In genomic region chr12:105199684-105200497, GRCm38 (mm10) we compare ENCODE assay signal across 31 mouse cellular contexts. TPM values are rescaled to one million over a fixed set of nuclear protein-coding genes. Genes with fewer than 3 reads are reported as not detected.
DNase-seq lines count a peak whose midpoint lies in the region; ATAC-seq and TF ChIP-seq lines count a peak whose summit lies in the region.
"Not testable (repeated sequence)": the region's sequence is repeated elsewhere in the genome, so short reads cannot be mapped to it uniquely, and the experiment has no call there.
"Had no signal": no experiment of that assay in that cellular context is flagged by ENCODE, and none has a peak within 500 bp of the region (broad histone marks: within the 10 kb centered on the region; RNA-seq: fewer than 3 reads in every experiment).

No protein-coding gene starts in this region.

- WGBS in forebrain, embryonic 10.5 days, result 24% methylated on average over 7 of the region's 7 CpGs
- 32% methylated on average over 7 of the region's 7 CpGs for WGBS in hindbrain, embryonic 12.5 days
- 20% methylated on average over 7 of the region's 7 CpGs for WGBS in midbrain, embryonic 11.5 days
- 7% methylated on average over 7 of the region's 7 CpGs for WGBS in midbrain, embryonic 14.5 days
- 8% methylated on average over 7 of the region's 7 CpGs for WGBS in midbrain, postnatal 0 days

- not testable (repeated sequence) for H3K9me3 ChIP-seq in forebrain, embryonic 10.5 days; hindbrain, embryonic 12.5 days (replicated peaks); midbrain, embryonic 11.5 days (ENCODE audit: control insufficient read depth, low read length); midbrain, embryonic 14.5 days (ENCODE audit: control insufficient read depth, low read length); midbrain, postnatal 0 days (ENCODE audit: low read length)

- not testable (repeated sequence) for H3K4me3 ChIP-seq in forebrain, embryonic 10.5 days; hindbrain, embryonic 12.5 days; midbrain, embryonic 11.5 days (ENCODE audit: low read depth, low read length); midbrain, embryonic 14.5 days (replicated peaks; ENCODE audit: low read depth, low read length); midbrain, postnatal 0 days (ENCODE audit: low read depth, low read length)

- H3K4me2 ChIP-seq in hindbrain, embryonic 12.5 days (replicated peaks); midbrain, embryonic 11.5 days; midbrain, embryonic 14.5 days (ENCODE audit: low read length); midbrain, postnatal 0 days (ENCODE audit: low read depth, low read length, poor library complexity, severe bottlenecking): not testable (repeated sequence)

- peak; percentile 30 for DNase-seq in R1 (ENCODE audit: low read depth, low spot score)
- DNase-seq in embryo, embryonic 10.5 days (ENCODE audit: low spot score), result peak; percentile 28
- peak; percentile 17 for DNase-seq in forebrain, embryonic 10.5 days (ENCODE audit: extremely low spot score, low spot score)
- DNase-seq in midbrain, embryonic 11.5 days (ENCODE audit: low spot score, missing footprints), result peak; percentile 89
- DNase-seq in midbrain, embryonic 14.5 days, result peak; percentile 45
- peak; percentile 8 for DNase-seq in midbrain, postnatal 0 days (ENCODE audit: low spot score)
- DNase-seq in retina, postnatal 1 day, result peak; percentile 30

- H3K27ac ChIP-seq in forebrain, embryonic 10.5 days, result peak overlapping the region; percentile 45
- H3K27ac ChIP-seq in hindbrain, embryonic 12.5 days; midbrain, embryonic 11.5 days (ENCODE audit: low read depth, low read length); midbrain, embryonic 14.5 days (replicated peaks; ENCODE audit: low read depth, low read length); midbrain, postnatal 0 days (ENCODE audit: low read depth, low read length): not testable (repeated sequence)

- not testable (repeated sequence) for H3K27me3 ChIP-seq in forebrain, embryonic 10.5 days (ENCODE audit: poor library complexity, severe bottlenecking); hindbrain, embryonic 12.5 days; midbrain, embryonic 11.5 days (ENCODE audit: control insufficient read depth, insufficient read depth, low read length); midbrain, embryonic 14.5 days (ENCODE audit: control insufficient read depth, insufficient read depth, low read length); midbrain, postnatal 0 days (ENCODE audit: insufficient read depth, low read length)

- not testable (repeated sequence) for TF ChIP-seq CTCF in midbrain, postnatal 0 days (IDR thresholded peaks at IDR 0.05)

- H3K9ac ChIP-seq in hindbrain, embryonic 12.5 days; midbrain, embryonic 11.5 days (ENCODE audit: low read length); midbrain, embryonic 14.5 days (replicated peaks; ENCODE audit: low read length); midbrain, postnatal 0 days (replicated peaks; ENCODE audit: low read length, poor library complexity, severe bottlenecking): not testable (repeated sequence)

- ATAC-seq in hindbrain, embryonic 12.5 days (ENCODE audit: low FRiP score), result peak; percentile 63
- ATAC-seq in midbrain, embryonic 11.5 days (ENCODE audit: low FRiP score), result peak; percentile 76
- ATAC-seq in midbrain, embryonic 14.5 days (ENCODE audit: low FRiP score, low TSS enrichment), result peak; percentile 27; the same call in 1 of the 2 replicates
- not testable (repeated sequence) for ATAC-seq in midbrain, postnatal 0 days (ENCODE audit: low FRiP score)

- not testable (repeated sequence) for H3K36me3 ChIP-seq in forebrain, embryonic 10.5 days (replicated peaks); hindbrain, embryonic 12.5 days; midbrain, embryonic 11.5 days (ENCODE audit: control insufficient read depth, insufficient read depth, low read length); midbrain, embryonic 14.5 days (ENCODE audit: control insufficient read depth, insufficient read depth, low read length); midbrain, postnatal 0 days (ENCODE audit: insufficient read depth, low read length)

- H3K4me1 ChIP-seq in forebrain, embryonic 10.5 days; hindbrain, embryonic 12.5 days; midbrain, embryonic 11.5 days (ENCODE audit: control insufficient read depth, insufficient read depth, low read length); midbrain, embryonic 14.5 days (ENCODE audit: control insufficient read depth, insufficient read depth, low read length); midbrain, postnatal 0 days (ENCODE audit: insufficient read depth, low read length): not testable (repeated sequence)

RNA-seq across cellular contexts. Expression of gene Tcl1b4, which starts 1.9 kb away (rescaled TPM):
- polyA plus RNA-seq in forebrain, embryonic 10.5 days (2016; fragmentation: Nextera tagmentation; extraction: Ambion mirVana), result not detected in 2 replicates
- polyA plus RNA-seq in hindbrain, embryonic 12.5 days (2016; fragmentation: Nextera tagmentation; extraction: Ambion mirVana), result not detected in 2 replicates
- polyA plus RNA-seq in midbrain, embryonic 11.5 days (2014; fragmentation: Nextera tagmentation; extraction: Ambion mirVana), result not detected in 2 replicates
- not detected in 2 replicates for polyA plus RNA-seq in midbrain, embryonic 14.5 days (2014; fragmentation: Nextera tagmentation; extraction: Ambion mirVana)
- not detected in 2 replicates for total RNA-seq in midbrain, postnatal 0 days (2014; rRNA removed)
- not detected in 2 replicates for polyA plus RNA-seq in midbrain, postnatal 0 days (2015; fragmentation: Nextera tagmentation; extraction: Ambion mirVana)
- total RNA-seq: adrenal gland, adult 18-20 months; adrenal gland, postnatal 10 days; adrenal gland, postnatal 36 days; common myeloid progenitor, adult 5-6 weeks; ES-E14; gastrocnemius, adult 18-20 months; gastrocnemius, postnatal 10 days; gastrocnemius, postnatal 36 days; granulocyte monocyte progenitor cell, adult 5-6 weeks; heart, adult 2 months; heart, postnatal 14 days; heart, postnatal 4 days had no signal
- polyA plus RNA-seq: cerebellum, adult 2 months; embryonic facial prominence, embryonic 10.5 days; embryonic facial prominence, embryonic 13.5 days; erythroblast, embryonic 14.5 days; forebrain, embryonic 13.5 days; forebrain, embryonic 16.5 days; heart, adult 2 months; heart, embryonic 10.5 days; heart, embryonic 13.5 days; heart, embryonic 16.5 days; hindbrain, embryonic 14.5 days; intestine, embryonic 14.5 days had no signal

RNA-seq across cellular contexts. Expression of gene Tcl1b3, which starts 9.0 kb away (rescaled TPM):
- polyA plus RNA-seq in forebrain, embryonic 10.5 days (2016; fragmentation: Nextera tagmentation; extraction: Ambion mirVana), result not detected in 2 replicates
- polyA plus RNA-seq in hindbrain, embryonic 12.5 days (2016; fragmentation: Nextera tagmentation; extraction: Ambion mirVana), result not detected in 2 replicates
- not detected in 2 replicates for polyA plus RNA-seq in midbrain, embryonic 11.5 days (2014; fragmentation: Nextera tagmentation; extraction: Ambion mirVana)
- polyA plus RNA-seq in midbrain, embryonic 14.5 days (2014; fragmentation: Nextera tagmentation; extraction: Ambion mirVana), result not detected in 2 replicates
- total RNA-seq in midbrain, postnatal 0 days (2014; rRNA removed), result not detected in 2 replicates
- not detected in 2 replicates for polyA plus RNA-seq in midbrain, postnatal 0 days (2015; fragmentation: Nextera tagmentation; extraction: Ambion mirVana)
- total RNA-seq: adrenal gland, adult 18-20 months; adrenal gland, postnatal 10 days; adrenal gland, postnatal 36 days; common myeloid progenitor, adult 5-6 weeks; ES-E14; gastrocnemius, adult 18-20 months; gastrocnemius, postnatal 10 days; gastrocnemius, postnatal 36 days; granulocyte monocyte progenitor cell, adult 5-6 weeks; heart, adult 2 months; heart, postnatal 14 days; heart, postnatal 4 days had no signal
- polyA plus RNA-seq: cerebellum, adult 2 months; embryonic facial prominence, embryonic 10.5 days; embryonic facial prominence, embryonic 13.5 days; erythroblast, embryonic 14.5 days; forebrain, embryonic 13.5 days; forebrain, embryonic 16.5 days; heart, adult 2 months; heart, embryonic 10.5 days; heart, embryonic 13.5 days; heart, embryonic 16.5 days; hindbrain, embryonic 14.5 days; intestine, embryonic 14.5 days had no signal

RNA-seq across cellular contexts. Expression of gene Tcl1, which starts 22.7 kb away (rescaled TPM):
- polyA plus RNA-seq in forebrain, embryonic 10.5 days (2016; fragmentation: Nextera tagmentation; extraction: Ambion mirVana), result not detected in 2 replicates
- not detected in 2 replicates for polyA plus RNA-seq in hindbrain, embryonic 12.5 days (2016; fragmentation: Nextera tagmentation; extraction: Ambion mirVana)
- polyA plus RNA-seq in midbrain, embryonic 11.5 days (2014; fragmentation: Nextera tagmentation; extraction: Ambion mirVana), result not detected in 2 replicates
- not detected in 2 replicates for polyA plus RNA-seq in midbrain, embryonic 14.5 days (2014; fragmentation: Nextera tagmentation; extraction: Ambion mirVana)
- not detected in 2 replicates for total RNA-seq in midbrain, postnatal 0 days (2014; rRNA removed)
- not detected in 2 replicates for polyA plus RNA-seq in midbrain, postnatal 0 days (2015; fragmentation: Nextera tagmentation; extraction: Ambion mirVana)
- total RNA-seq: adrenal gland, adult 18-20 months; adrenal gland, postnatal 36 days; common myeloid progenitor, adult 5-6 weeks; gastrocnemius, adult 18-20 months; gastrocnemius, postnatal 10 days; gastrocnemius, postnatal 36 days; granulocyte monocyte progenitor cell, adult 5-6 weeks; heart, adult 2 months; heart, postnatal 14 days; heart, postnatal 4 days had no signal
- polyA plus RNA-seq: cerebellum, adult 2 months; embryonic facial prominence, embryonic 10.5 days; embryonic facial prominence, embryonic 13.5 days; erythroblast, embryonic 14.5 days; forebrain, embryonic 13.5 days; forebrain, embryonic 16.5 days; heart, adult 2 months; heart, embryonic 10.5 days; heart, embryonic 13.5 days; heart, embryonic 16.5 days; hindbrain, embryonic 14.5 days; intestine, embryonic 14.5 days had no signal

RNA-seq across cellular contexts. Expression of gene Tcl1b5, which starts 23.7 kb away (rescaled TPM):
- not detected in 2 replicates for polyA plus RNA-seq in forebrain, embryonic 10.5 days (2016; fragmentation: Nextera tagmentation; extraction: Ambion mirVana)
- polyA plus RNA-seq in hindbrain, embryonic 12.5 days (2016; fragmentation: Nextera tagmentation; extraction: Ambion mirVana), result not detected in 2 replicates
- polyA plus RNA-seq in midbrain, embryonic 11.5 days (2014; fragmentation: Nextera tagmentation; extraction: Ambion mirVana), result not detected in 2 replicates
- not detected in 2 replicates for polyA plus RNA-seq in midbrain, embryonic 14.5 days (2014; fragmentation: Nextera tagmentation; extraction: Ambion mirVana)
- total RNA-seq in midbrain, postnatal 0 days (2014; rRNA removed), result not detected in 2 replicates
- not detected in 2 replicates for polyA plus RNA-seq in midbrain, postnatal 0 days (2015; fragmentation: Nextera tagmentation; extraction: Ambion mirVana)
- total RNA-seq: adrenal gland, adult 18-20 months; adrenal gland, postnatal 10 days; adrenal gland, postnatal 36 days; common myeloid progenitor, adult 5-6 weeks; ES-E14; gastrocnemius, adult 18-20 months; gastrocnemius, postnatal 10 days; gastrocnemius, postnatal 36 days; granulocyte monocyte progenitor cell, adult 5-6 weeks; heart, adult 2 months; heart, postnatal 14 days; heart, postnatal 4 days had no signal
- polyA plus RNA-seq: cerebellum, adult 2 months; embryonic facial prominence, embryonic 10.5 days; embryonic facial prominence, embryonic 13.5 days; erythroblast, embryonic 14.5 days; forebrain, embryonic 13.5 days; forebrain, embryonic 16.5 days; heart, adult 2 months; heart, embryonic 10.5 days; heart, embryonic 13.5 days; heart, embryonic 16.5 days; hindbrain, embryonic 14.5 days; intestine, embryonic 14.5 days had no signal

RNA-seq across cellular contexts. Expression of gene Tcl1b1, which starts 40.4 kb away (rescaled TPM):
- not detected in 2 replicates for polyA plus RNA-seq in forebrain, embryonic 10.5 days (2016; fragmentation: Nextera tagmentation; extraction: Ambion mirVana)
- polyA plus RNA-seq in hindbrain, embryonic 12.5 days (2016; fragmentation: Nextera tagmentation; extraction: Ambion mirVana), result not detected in 2 replicates
- polyA plus RNA-seq in midbrain, embryonic 11.5 days (2014; fragmentation: Nextera tagmentation; extraction: Ambion mirVana), result not detected in 2 replicates
- polyA plus RNA-seq in midbrain, embryonic 14.5 days (2014; fragmentation: Nextera tagmentation; extraction: Ambion mirVana), result not detected in 2 replicates
- not detected in 2 replicates for total RNA-seq in midbrain, postnatal 0 days (2014; rRNA removed)
- polyA plus RNA-seq in midbrain, postnatal 0 days (2015; fragmentation: Nextera tagmentation; extraction: Ambion mirVana), result not detected in 2 replicates
- total RNA-seq: adrenal gland, adult 18-20 months; adrenal gland, postnatal 10 days; adrenal gland, postnatal 36 days; common myeloid progenitor, adult 5-6 weeks; ES-E14; gastrocnemius, adult 18-20 months; gastrocnemius, postnatal 10 days; gastrocnemius, postnatal 36 days; granulocyte monocyte progenitor cell, adult 5-6 weeks; heart, adult 2 months; heart, postnatal 14 days; heart, postnatal 4 days had no signal
- polyA plus RNA-seq: cerebellum, adult 2 months; embryonic facial prominence, embryonic 10.5 days; embryonic facial prominence, embryonic 13.5 days; erythroblast, embryonic 14.5 days; forebrain, embryonic 13.5 days; forebrain, embryonic 16.5 days; heart, adult 2 months; heart, embryonic 10.5 days; heart, embryonic 13.5 days; heart, embryonic 16.5 days; hindbrain, embryonic 14.5 days; intestine, embryonic 14.5 days had no signal

Comparison
In these comparisons a context has a peak if more than half of its experiments do, and no peak if none do; other contexts are left out.
1. DNase-seq: peak in every context shown above with its lines; median percentile 89 in midbrain, embryonic 11.5 days; 45 in midbrain, embryonic 14.5 days; 30 in R1; 30 in retina, postnatal 1 day; 28 in embryo, embryonic 10.5 days; 17 in forebrain, embryonic 10.5 days; 8 in midbrain, postnatal 0 days.